Mouse (Mus musculus): Measurements from ENCODE around the gene Acer3. TPM values are rescaled to one million over a fixed set of nuclear protein-coding genes. Genes with fewer than 3 reads are reported as not detected.

Acer3 gene
- polyA plus RNA-seq, 1 experiment from 2014 or later, result 35.2 TPM

GRCm38 (mm10) chr7:98163700-98164099 lies 157.3 kb downstream of the Acer3 start:
- Histone ChIP-seq H3K27me3 (replicated peaks; ENCODE audit: control insufficient read depth, insufficient read depth, low read length) (no peaks in the 10 kb centered on the region), H3K27ac (ENCODE audit: low read depth, low read length) (peak overlapping the region; percentile 21; the same call in 1 of the 2 replicates), H3K4me1 (replicated peaks; ENCODE audit: control insufficient read depth, insufficient read depth, low read length) (peaks cover 53% of the 10 kb centered on the region), H3K4me3 (ENCODE audit: low read depth, low read length) (no peak overlapping the region), H3K9ac (ENCODE audit: low read depth, low read length) (no peak overlapping the region), H3K36me3 (ENCODE audit: control insufficient read depth, insufficient read depth, low read length) (0 out of 2 replicates have a peak, but pooled peaks cover 2% of the 10 kb centered on the region), H3K4me2 (no peak overlapping the region), H3K9me3 (ENCODE audit: control insufficient read depth, low read length) (no peaks in the 10 kb centered on the region)
- 49% methylated on average over 3 of the region's 3 CpGs for WGBS
- ATAC-seq (replicated peaks; ENCODE audit: low FRiP score), result no peak
- DNase-seq (ENCODE audit: low spot score), result no peak

GRCm38 (mm10) chr7:98162239-98162638 lies 158.8 kb downstream of the Acer3 start:
- 59% methylated on average over 6 of the region's 6 CpGs for WGBS
- Histone ChIP-seq H3K4me1 (replicated peaks; ENCODE audit: control insufficient read depth, insufficient read depth, low read length) (peaks cover 65% of the 10 kb centered on the region), H3K4me3 (ENCODE audit: low read depth, low read length) (no peak overlapping the region), H3K27ac (ENCODE audit: low read depth, low read length) (0 out of 2 replicates have a peak overlapping the region, but pooled peaks have one; percentile 15), H3K9me3 (ENCODE audit: control insufficient read depth, low read length) (no peaks in the 10 kb centered on the region), H3K9ac (ENCODE audit: low read depth, low read length) (no peak overlapping the region), H3K36me3 (ENCODE audit: control insufficient read depth, insufficient read depth, low read length) (0 out of 2 replicates have a peak, but pooled peaks cover 2% of the 10 kb centered on the region), H3K27me3 (replicated peaks; ENCODE audit: control insufficient read depth, insufficient read depth, low read length) (no peaks in the 10 kb centered on the region), H3K4me2 (no peak overlapping the region)
- DNase-seq (ENCODE audit: low spot score) (no peak), ATAC-seq (replicated peaks; ENCODE audit: low FRiP score) (no peak)

- 0 out of 2 replicates have a peak, but pooled peaks cover 2% of the 10 kb centered on the region for H3K36me3 ChIP-seq (ENCODE audit: control insufficient read depth, insufficient read depth, low read length)
- ATAC-seq (replicated peaks; ENCODE audit: low FRiP score) (no peak), DNase-seq (ENCODE audit: low spot score) (no peak)
- WGBS, result 59% methylated on average over 8 of the region's 8 CpGs
- H3K9me3 ChIP-seq (ENCODE audit: control insufficient read depth, low read length), result no peaks in the 10 kb centered on the region
- H3K4me1 ChIP-seq (replicated peaks; ENCODE audit: control insufficient read depth, insufficient read depth, low read length), result peaks cover 79% of the 10 kb centered on the region
- no peak overlapping the region for H3K4me2 ChIP-seq
- peak overlapping the region; percentile 16 for H3K27ac ChIP-seq (ENCODE audit: low read depth, low read length)
- H3K4me3 ChIP-seq (ENCODE audit: low read depth, low read length), result no peak overlapping the region
- H3K27me3 ChIP-seq (replicated peaks; ENCODE audit: control insufficient read depth, insufficient read depth, low read length), result no peaks in the 10 kb centered on the region
- H3K9ac ChIP-seq (ENCODE audit: low read depth, low read length), result no peak overlapping the region
These were observed 160.8 kb downstream of the Acer3 start for GRCm38 (mm10) chr7:98160041-98160740.

- no peak for DNase-seq (ENCODE audit: low spot score)
These were observed 162.5 kb downstream of the Acer3 start for GRCm38 (mm10) chr7:98158481-98158880.

GRCm38 (mm10) chr7:98157636-98158332 lies 163.2 kb downstream of the Acer3 start:
- H3K4me3 ChIP-seq (ENCODE audit: low read depth, low read length), result no peak overlapping the region
- no peak for ATAC-seq (replicated peaks; ENCODE audit: low FRiP score)
- 0 out of 2 replicates have a peak overlapping the region, but pooled peaks have one; percentile 22 for H3K27ac ChIP-seq (ENCODE audit: low read depth, low read length)
- H3K9me3 ChIP-seq (ENCODE audit: control insufficient read depth, low read length), result no peaks in the 10 kb centered on the region
- WGBS, result 40% methylated on average over 5 of the region's 5 CpGs
- H3K27me3 ChIP-seq (replicated peaks; ENCODE audit: control insufficient read depth, insufficient read depth, low read length), result no peaks in the 10 kb centered on the region
- DNase-seq (ENCODE audit: low spot score), result no peak
- peaks cover 64% of the 10 kb centered on the region for H3K4me1 ChIP-seq (replicated peaks; ENCODE audit: control insufficient read depth, insufficient read depth, low read length)
- H3K36me3 ChIP-seq (ENCODE audit: control insufficient read depth, insufficient read depth, low read length), result 0 out of 2 replicates have a peak, but pooled peaks cover 2% of the 10 kb centered on the region
- H3K4me2 ChIP-seq, result no peak overlapping the region
- H3K9ac ChIP-seq (ENCODE audit: low read depth, low read length), result no peak overlapping the region

More at GRCm38 (mm10) chr7:98158481-98158880, 162.5 kb downstream of the Acer3 start:
- H3K4me2 ChIP-seq, result no peak overlapping the region; the same call in 1 of the 2 replicates
- H3K27ac ChIP-seq (ENCODE audit: low read depth, low read length), result peak overlapping the region; percentile 22; the same call in 1 of the 2 replicates
- no peak for ATAC-seq (replicated peaks; ENCODE audit: low FRiP score)
- no peaks in the 10 kb centered on the region for H3K27me3 ChIP-seq (replicated peaks; ENCODE audit: control insufficient read depth, insufficient read depth, low read length)
- H3K36me3 ChIP-seq (ENCODE audit: control insufficient read depth, insufficient read depth, low read length), result 0 out of 2 replicates have a peak, but pooled peaks cover 2% of the 10 kb centered on the region
- WGBS, result 56% methylated on average over 8 of the region's 8 CpGs
- peaks cover 65% of the 10 kb centered on the region for H3K4me1 ChIP-seq (replicated peaks; ENCODE audit: control insufficient read depth, insufficient read depth, low read length)
- H3K9me3 ChIP-seq (ENCODE audit: control insufficient read depth, low read length), result no peaks in the 10 kb centered on the region
- no peak overlapping the region for H3K9ac ChIP-seq (ENCODE audit: low read depth, low read length)
- no peak overlapping the region for H3K4me3 ChIP-seq (ENCODE audit: low read depth, low read length)

Other genes starting within 250 kb of the Acer3 start
- gene Myo7a, start 201.7 kb downstream of the Acer3 start, polyA plus RNA-seq (2014; fragmentation: Nextera tagmentation; extraction: Ambion mirVana), result 20.1 and 20.7 TPM in 2 replicates
- gene Omp, start 175.7 kb downstream of the Acer3 start, polyA plus RNA-seq (2014; fragmentation: Nextera tagmentation; extraction: Ambion mirVana), result 0.62 and 0.70 TPM in 2 replicates
- 20.0 and 20.1 TPM in 2 replicates for gene Capn5, start 142.9 kb downstream of the Acer3 start, polyA plus RNA-seq (2014; fragmentation: Nextera tagmentation; extraction: Ambion mirVana)
- 0.09 TPM in 1 of 2 replicates, not detected in the other for gene B3gnt6, start 121.7 kb downstream of the Acer3 start, polyA plus RNA-seq (2014; fragmentation: Nextera tagmentation; extraction: Ambion mirVana)
- gene Tsku, start 40.1 kb upstream of the Acer3 start, polyA plus RNA-seq (2014; fragmentation: Nextera tagmentation; extraction: Ambion mirVana), result 4.3 and 4.8 TPM in 2 replicates
- not detected in 2 replicates for gene Gucy2d, start 119.2 kb upstream of the Acer3 start, polyA plus RNA-seq (2014; fragmentation: Nextera tagmentation; extraction: Ambion mirVana)
- 17.1 and 21.0 TPM in 2 replicates for gene Lrrc32, start 168.1 kb upstream of the Acer3 start, polyA plus RNA-seq (2014; fragmentation: Nextera tagmentation; extraction: Ambion mirVana)